Mouse (Mus musculus) urinary bladder, postnatal 0 days (tissue): ENCODE data around the gene Zpbp2. TPM values are rescaled to one million over a fixed set of nuclear protein-coding genes. Genes with fewer than 3 reads are reported as not detected.

ENCODE experiments used
- polyA plus RNA-seq: library from polyadenylated mRNA; unstranded; fragments of >200 nt; fragmentation: Nextera tagmentation; extraction: Ambion mirVana; gene quantifications from 2 replicates; pipeline ENCODE4 v1.2.1, GENCODE M21; 2015

Zpbp2 gene
- polyA plus RNA-seq, result 0.16 and 0.56 TPM in 2 replicates

GRCm38 (mm10) chr11:98550975-98551828, at the start of gene Zpbp2:
TSS of gene Zpbp2 (plus strand) at chr11:98551097.

GRCm38 (mm10) chr11:98545711-98546231, 5.1 kb upstream of the Zpbp2 start, which contains the start of gene Ikzf3:
TSS of gene Ikzf3 (minus strand) at chr11:98546031.

DNA sequence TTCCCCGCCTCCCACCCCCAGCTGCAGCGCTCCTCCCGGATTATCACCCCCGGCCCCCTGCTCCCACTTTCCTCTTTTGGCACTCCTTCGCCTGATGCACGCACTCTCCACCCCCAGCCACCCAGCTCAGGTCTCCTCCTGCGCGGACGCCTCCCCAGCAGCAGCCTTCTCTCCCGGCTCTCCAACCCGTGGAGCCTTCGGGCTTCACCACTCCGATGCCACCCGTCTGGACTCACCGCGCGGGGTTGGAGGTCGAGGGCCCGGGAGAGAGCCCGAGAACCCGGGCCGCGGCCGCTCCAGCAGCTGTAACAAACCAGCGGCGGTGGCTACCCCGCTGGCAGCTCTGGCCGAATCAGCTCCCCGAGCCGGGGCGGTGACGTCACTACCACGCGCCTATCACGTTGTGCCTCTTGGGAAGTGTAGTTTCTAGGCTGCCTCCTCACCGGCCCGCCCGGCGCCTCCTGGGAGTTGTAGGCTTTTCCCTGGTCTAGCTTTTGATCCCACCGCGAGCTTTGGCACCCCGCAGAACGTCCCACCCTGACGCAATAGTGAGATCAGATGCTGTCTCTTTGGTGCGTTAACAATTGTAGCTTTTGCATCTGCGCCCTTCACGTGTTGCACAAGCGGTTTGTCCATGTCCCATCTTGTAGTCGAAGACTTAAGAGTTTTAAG, 36.1 kb downstream of the Zpbp2 start, which contains the start of gene Ormdl3:
Ormdl3 (minus strand) TSS at position 477 of the 672 bp plus-strand sequence.

GRCm38 (mm10) chr11:98597991-98598390, 47.1 kb downstream of the Zpbp2 start, which contains the start of gene Lrrc3c:
TSS of gene Lrrc3c (plus strand) at chr11:98598291.

Other genes starting within 250 kb of the Zpbp2 start
- gene Neurod2, start 221.4 kb upstream of the Zpbp2 start, polyA plus RNA-seq, result not detected in 2 replicates
- 0.11 TPM in 1 of 2 replicates, not detected in the other for gene Ppp1r1b, start 202.7 kb upstream of the Zpbp2 start, polyA plus RNA-seq
- 14.5 and 18.6 TPM in 2 replicates for gene Stard3, start 192.7 kb upstream of the Zpbp2 start, polyA plus RNA-seq
- gene Tcap, start 167.3 kb upstream of the Zpbp2 start, polyA plus RNA-seq, result 0.17 TPM in 1 of 2 replicates, not detected in the other
- not detected in 2 replicates for gene Pnmt, start 164.6 kb upstream of the Zpbp2 start, polyA plus RNA-seq
- 4.9 and 5.2 TPM in 2 replicates for gene Pgap3, start 150.6 kb upstream of the Zpbp2 start, polyA plus RNA-seq
- gene Erbb2, start 138.6 kb upstream of the Zpbp2 start, polyA plus RNA-seq, result 19.6 and 20.7 TPM in 2 replicates
- 68.4 and 69.1 TPM in 2 replicates for gene Mien1, start 112.1 kb upstream of the Zpbp2 start, polyA plus RNA-seq
- 18.8 and 21.9 TPM in 2 replicates for gene Grb7, start 104.7 kb upstream of the Zpbp2 start, polyA plus RNA-seq
- 2.3 and 2.8 TPM in 2 replicates for gene Ikzf3, start 5.1 kb upstream of the Zpbp2 start, polyA plus RNA-seq
- gene Ormdl3, start 36.3 kb downstream of the Zpbp2 start, polyA plus RNA-seq, result 49.1 and 50.2 TPM in 2 replicates
- gene Lrrc3c, start 47.2 kb downstream of the Zpbp2 start, polyA plus RNA-seq, result not detected in 2 replicates
- 0.51 and 0.59 TPM in 2 replicates for gene Gm12355, start 74.6 kb downstream of the Zpbp2 start, polyA plus RNA-seq
- gene Gsdma3, start 75.3 kb downstream of the Zpbp2 start, polyA plus RNA-seq, result not detected in 2 replicates
- not detected in 2 replicates for gene Gsdma2, start 95.7 kb downstream of the Zpbp2 start, polyA plus RNA-seq
- 2.4 and 2.8 TPM in 2 replicates for gene Gsdma, start 113.3 kb downstream of the Zpbp2 start, polyA plus RNA-seq
- 117 and 120 TPM in 2 replicates for gene Psmd3, start 131.5 kb downstream of the Zpbp2 start, polyA plus RNA-seq
- gene Csf3, start 150.2 kb downstream of the Zpbp2 start, polyA plus RNA-seq, result 0.72 and 0.96 TPM in 2 replicates
- gene Med24, start 178.3 kb downstream of the Zpbp2 start, polyA plus RNA-seq, result 16.3 and 20.1 TPM in 2 replicates
- gene Thra, start 189.5 kb downstream of the Zpbp2 start, polyA plus RNA-seq, result 24.8 and 25.4 TPM in 2 replicates
- 6.4 and 9.4 TPM in 2 replicates for gene Nr1d1, start 224.2 kb downstream of the Zpbp2 start, polyA plus RNA-seq
- gene Msl1, start 244.4 kb downstream of the Zpbp2 start, polyA plus RNA-seq, result 11.6 and 13.5 TPM in 2 replicates